Mouse (Mus musculus) hindbrain, embryonic 15.5 days (tissue): ENCODE results near the gene Nat10. TPM values are rescaled to one million over a fixed set of nuclear protein-coding genes. Genes with fewer than 3 reads are reported as not detected.

Source experiments
- ATAC-seq: fragments of 200-750 bp; cut with Nextera tagmentation; 2 replicates; pipeline ENCODE4 v1.8.0; 2017; ENCODE audit warnings: low read depth, moderate number of reproducible peaks, moderate TSS enrichment; ENCODE audit not compliant: low FRiP score
- H3K27ac ChIP-seq: fragments of 300-500 bp; sonication (generic); replicated peaks from 2 replicates; pipeline ENCODE4 v1.5.1; 2015; ENCODE audit warnings: mild to moderate bottlenecking, inconsistent platforms
- H3K27me3 ChIP-seq: fragments of 300-500 bp; sonication (generic); 2 replicates; pipeline ENCODE4 v1.6.1; 2015; ENCODE audit warnings: control low read depth, inconsistent platforms
- H3K36me3 ChIP-seq: fragments of 300-500 bp; sonication (generic); 2 replicates; pipeline ENCODE4 v1.6.1; 2015; ENCODE audit warnings: control low read depth, inconsistent platforms
- H3K4me1 ChIP-seq: fragments of 300-500 bp; sonication (generic); replicated peaks from 2 replicates; pipeline ENCODE4 v1.6.1; 2015; ENCODE audit warnings: control low read depth, inconsistent platforms
- H3K4me2 ChIP-seq: fragments of 300-500 bp; sonication (generic); 2 replicates; pipeline ENCODE4 v1.6.1; 2015; ENCODE audit warnings: moderate library complexity, mild to moderate bottlenecking, inconsistent platforms
- H3K4me3 ChIP-seq: fragments of 300-500 bp; sonication (generic); 2 replicates; pipeline ENCODE4 v1.5.1; 2015; ENCODE audit warnings: mild to moderate bottlenecking, inconsistent platforms
- H3K9ac ChIP-seq: fragments of 300-500 bp; sonication (generic); 2 replicates; pipeline ENCODE4 v1.6.1; 2015; ENCODE audit warnings: inconsistent platforms
- H3K9me3 ChIP-seq: fragments of 300-500 bp; sonication (generic); 2 replicates; pipeline ENCODE4 v1.6.1; 2016; ENCODE audit warnings: control low read depth, inconsistent platforms
- WGBS: fragments of 180-500 bp; shearing (Covaris S2); methylation state at CpG from one replicate; pipeline ENCODE4 v1.1.7; 2015; 5-methylcytosine and 5-hydroxymethylcytosine counted together
- polyA plus RNA-seq: library from polyadenylated mRNA; unstranded; fragments of >200 nt; fragmentation: Nextera tagmentation; extraction: Ambion mirVana; gene quantifications from 2 replicates; pipeline ENCODE4 v1.2.1, GENCODE M21; 2015

The Nat10 gene
- polyA plus RNA-seq, 1 experiment from 2014 or later: 20.1 TPM

GRCm38 (mm10) chr2:103743536-103743935 lies 17.5 kb downstream of the Nat10 start:
- H3K4me1 ChIP-seq: no peaks in the 10 kb centered on the region
- H3K9ac ChIP-seq: no peak overlapping the region
- no peak for ATAC-seq
- H3K4me3 ChIP-seq: no peak overlapping the region
- peaks cover 37% of the 10 kb centered on the region for H3K36me3 ChIP-seq
- no peaks in the 10 kb centered on the region for H3K9me3 ChIP-seq
- H3K27ac ChIP-seq: no peak overlapping the region
- H3K4me2 ChIP-seq: no peak overlapping the region
- 82% methylated on average over 2 of the region's 2 CpGs for WGBS
- no peaks in the 10 kb centered on the region for H3K27me3 ChIP-seq

- no peak for ATAC-seq
- no peak overlapping the region for H3K4me3 ChIP-seq
- no peaks in the 10 kb centered on the region for H3K4me1 ChIP-seq
- H3K9me3 ChIP-seq: no peaks in the 10 kb centered on the region
- 95% methylated on average over 6 of the region's 6 CpGs for WGBS
- no peak overlapping the region for H3K9ac ChIP-seq
- peaks cover 32% of the 10 kb centered on the region for H3K36me3 ChIP-seq
- no peak overlapping the region for H3K27ac ChIP-seq
- no peaks in the 10 kb centered on the region for H3K27me3 ChIP-seq
- no peak overlapping the region for H3K4me2 ChIP-seq
Observed at GRCm38 (mm10) chr2:103742821-103743220, 18.2 kb downstream of the Nat10 start.

GRCm38 (mm10) chr2:103731423-103731822 lies 29.6 kb downstream of the Nat10 start:
- Histone ChIP-seq H3K4me1 (no peaks in the 10 kb centered on the region), H3K9ac (no peak overlapping the region), H3K4me2 (no peak overlapping the region), H3K4me3 (no peak overlapping the region), H3K27ac (no peak overlapping the region), H3K9me3 (no peaks in the 10 kb centered on the region), H3K27me3 (no peaks in the 10 kb centered on the region), H3K36me3 (peaks cover 45% of the 10 kb centered on the region)
- no peak for ATAC-seq
- 89% methylated on average over 6 of the region's 6 CpGs for whole genome bisulfite sequencing

GRCm38 (mm10) chr2:103730999-103731398 lies 30.1 kb downstream of the Nat10 start:
- H3K4me1 ChIP-seq: no peaks in the 10 kb centered on the region
- H3K4me3 ChIP-seq: no peak overlapping the region
- no peaks in the 10 kb centered on the region for H3K9me3 ChIP-seq
- peaks cover 42% of the 10 kb centered on the region for H3K36me3 ChIP-seq
- no peak for ATAC-seq
- H3K4me2 ChIP-seq: no peak overlapping the region
- no peak overlapping the region for H3K9ac ChIP-seq
- WGBS: 82% methylated on average over 8 of the region's 8 CpGs
- no peaks in the 10 kb centered on the region for H3K27me3 ChIP-seq
- H3K27ac ChIP-seq: no peak overlapping the region

GRCm38 (mm10) chr2:103728027-103728540 lies 33.0 kb downstream of the Nat10 start:
- no peak overlapping the region for H3K4me2 ChIP-seq
- no peak overlapping the region for H3K4me3 ChIP-seq
- H3K36me3 ChIP-seq: peaks cover 42% of the 10 kb centered on the region
- H3K9ac ChIP-seq: no peak overlapping the region
- no peaks in the 10 kb centered on the region for H3K27me3 ChIP-seq
- no peaks in the 10 kb centered on the region for H3K9me3 ChIP-seq
- no peak overlapping the region for H3K27ac ChIP-seq
- WGBS: 86% methylated on average over 12 of the region's 12 CpGs
- no peaks in the 10 kb centered on the region for H3K4me1 ChIP-seq
- no peak for ATAC-seq

- 88% methylated on average over 2 of the region's 2 CpGs for WGBS
- peaks cover 52% of the 10 kb centered on the region for H3K36me3 ChIP-seq
Observed at GRCm38 (mm10) chr2:103724521-103724920, 36.5 kb downstream of the Nat10 start.

GRCm38 (mm10) chr2:103719292-103719646 lies 41.8 kb downstream of the Nat10 start:
- ATAC-seq: peak; percentile 24; the same call in 1 of the 2 replicates
- Histone ChIP-seq H3K27me3 (no peaks in the 10 kb centered on the region), H3K4me2 (no peak overlapping the region), H3K27ac (no peak overlapping the region), H3K9ac (no peak overlapping the region), H3K36me3 (peaks cover 40% of the 10 kb centered on the region), H3K9me3 (no peaks in the 10 kb centered on the region), H3K4me1 (no peaks in the 10 kb centered on the region), H3K4me3 (no peak overlapping the region)
- WGBS: 92% methylated on average over 7 of the region's 7 CpGs

More at GRCm38 (mm10) chr2:103724521-103724920, 36.5 kb downstream of the Nat10 start:
- H3K4me3 ChIP-seq: no peak overlapping the region
- H3K4me1 ChIP-seq: no peaks in the 10 kb centered on the region
- H3K27me3 ChIP-seq: no peaks in the 10 kb centered on the region
- no peaks in the 10 kb centered on the region for H3K9me3 ChIP-seq
- no peak overlapping the region for H3K9ac ChIP-seq
- no peak overlapping the region for H3K27ac ChIP-seq
- no peak overlapping the region for H3K4me2 ChIP-seq
- ATAC-seq: no peak

GRCm38 (mm10) chr2:103718594-103719291 lies 42.3 kb downstream of the Nat10 start:
- H3K4me2 ChIP-seq: no peak overlapping the region
- H3K27me3 ChIP-seq: no peaks in the 10 kb centered on the region
- H3K9ac ChIP-seq: no peak overlapping the region
- no peak overlapping the region for H3K4me3 ChIP-seq
- no peaks in the 10 kb centered on the region for H3K4me1 ChIP-seq
- 64% methylated on average over 8 of the region's 8 CpGs for WGBS
- no peak overlapping the region for H3K27ac ChIP-seq
- peaks cover 37% of the 10 kb centered on the region for H3K36me3 ChIP-seq
- ATAC-seq: peak; percentile 83
- no peaks in the 10 kb centered on the region for H3K9me3 ChIP-seq

- Histone ChIP-seq H3K36me3 (peaks cover 7% of the 10 kb centered on the region; the same call in 1 of the 2 replicates), H3K9ac (no peak overlapping the region)
Observed at GRCm38 (mm10) chr2:103714412-103714811, 46.7 kb downstream of the Nat10 start.

GRCm38 (mm10) chr2:103713831-103714230 lies 47.2 kb downstream of the Nat10 start:
- H3K9me3 ChIP-seq: no peaks in the 10 kb centered on the region
- H3K27me3 ChIP-seq: no peaks in the 10 kb centered on the region
- peaks cover 7% of the 10 kb centered on the region; the same call in 1 of the 2 replicates for H3K36me3 ChIP-seq
- no peak overlapping the region for H3K9ac ChIP-seq
- H3K4me1 ChIP-seq: no peaks in the 10 kb centered on the region
- 89% methylated on average over 7 of the region's 7 CpGs for WGBS
- no peak overlapping the region for H3K4me2 ChIP-seq
- H3K4me3 ChIP-seq: no peak overlapping the region
- H3K27ac ChIP-seq: no peak overlapping the region
- ATAC-seq: no peak

More at GRCm38 (mm10) chr2:103714412-103714811, 46.7 kb downstream of the Nat10 start:
- H3K27ac ChIP-seq: no peak overlapping the region
- no peak for ATAC-seq
- H3K4me1 ChIP-seq: no peaks in the 10 kb centered on the region
- H3K9me3 ChIP-seq: no peaks in the 10 kb centered on the region
- no peaks in the 10 kb centered on the region for H3K27me3 ChIP-seq
- no peak overlapping the region for H3K4me2 ChIP-seq
- 72% methylated on average over 4 of the region's 4 CpGs for WGBS
- H3K4me3 ChIP-seq: no peak overlapping the region

GRCm38 (mm10) chr2:103710849-103711248 lies 50.2 kb downstream of the Nat10 start:
- Histone ChIP-seq H3K9me3 (no peaks in the 10 kb centered on the region), H3K27me3 (no peaks in the 10 kb centered on the region), H3K4me3 (no peak overlapping the region), H3K9ac (no peak overlapping the region), H3K27ac (no peak overlapping the region), H3K4me1 (peaks cover 12% of the 10 kb centered on the region), H3K36me3 (no peaks in the 10 kb centered on the region), H3K4me2 (no peak overlapping the region)
- ATAC-seq: no peak
- 91% methylated on average over 7 of the region's 7 CpGs for WGBS

- WGBS: 73% methylated on average over 6 of the region's 6 CpGs
- no peak overlapping the region for H3K4me3 ChIP-seq
- no peaks in the 10 kb centered on the region for H3K27me3 ChIP-seq
- H3K9ac ChIP-seq: no peak overlapping the region
- no peak overlapping the region for H3K4me2 ChIP-seq
- no peaks in the 10 kb centered on the region for H3K36me3 ChIP-seq
- H3K4me1 ChIP-seq: peaks cover 26% of the 10 kb centered on the region
- H3K9me3 ChIP-seq: no peaks in the 10 kb centered on the region
- no peak overlapping the region for H3K27ac ChIP-seq
- ATAC-seq: no peak
Observed at GRCm38 (mm10) chr2:103707056-103707776, 53.9 kb downstream of the Nat10 start.
